Mouse (Mus musculus): ENCODE measurements around the gene Nufip2. TPM values are rescaled to one million over a fixed set of nuclear protein-coding genes. Genes with fewer than 3 reads are reported as not detected.

Nufip2 gene
- polyA plus RNA-seq, 1 experiment: 21.5 TPM

DNA sequence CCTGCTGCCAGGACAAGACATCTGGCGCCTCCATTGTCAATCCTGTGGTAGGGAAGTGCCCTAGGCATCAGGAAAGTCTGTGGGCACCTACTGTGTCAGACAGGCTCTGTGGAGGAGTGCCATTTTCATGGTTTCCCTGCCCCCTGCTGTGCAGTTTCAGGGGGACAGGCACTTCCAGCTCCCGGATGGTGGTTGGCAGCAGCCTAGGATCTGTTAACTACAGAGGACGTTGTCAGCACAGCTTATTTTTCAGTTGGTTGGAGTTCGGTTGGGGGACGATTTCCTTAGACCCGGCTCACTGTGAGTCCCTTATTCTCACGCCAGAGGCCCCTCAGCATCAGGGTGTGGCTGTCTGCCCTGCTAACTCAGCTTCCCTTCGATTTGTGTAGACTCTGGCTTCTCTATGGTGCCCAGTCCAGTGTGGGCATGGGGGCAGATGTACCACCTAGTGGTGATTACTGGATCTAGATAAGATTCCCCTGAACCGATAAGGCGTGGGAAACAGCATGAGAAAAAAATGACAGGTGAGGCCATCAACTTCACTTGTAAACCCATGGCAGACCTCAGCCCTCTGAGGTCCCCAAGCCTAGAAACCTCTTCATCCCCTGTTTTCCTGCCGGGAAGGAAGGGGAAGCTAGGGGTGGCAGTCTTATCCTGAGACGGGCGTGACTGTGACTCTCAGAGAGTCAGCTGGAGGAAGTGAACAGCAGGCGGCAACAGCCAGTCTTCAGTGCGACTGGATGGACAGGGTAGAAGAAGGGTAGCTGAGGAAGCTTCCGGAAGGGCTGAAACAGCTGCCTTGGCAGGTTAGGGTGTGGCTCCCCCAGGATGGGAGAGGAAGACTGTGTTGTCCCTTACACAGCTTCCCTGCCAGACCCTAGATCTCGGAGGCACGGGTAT lies 98.0 kb downstream of the Nufip2 start:
- H3K27ac ChIP-seq (ENCODE audit: insufficient read depth, low read length): no peak overlapping the region
- H3K4me1 ChIP-seq (ENCODE audit: control insufficient read depth, insufficient read depth, low read length): peaks cover 59% of the 10 kb centered on the region
- no peaks in the 10 kb centered on the region for H3K27me3 ChIP-seq (ENCODE audit: control insufficient read depth, insufficient read depth, low read length)
- 36% methylated on average over 18 of the region's 18 CpGs for WGBS
- H3K4me3 ChIP-seq (replicated peaks; ENCODE audit: insufficient read depth, low read depth, low read length): no peak overlapping the region
- DNase-seq: peak in 1 of 2 experiments; percentile 41
- no peak for TF ChIP-seq POLR2A (IDR thresholded peaks at IDR 0.05; ENCODE audit: borderline replicate concordance, insufficient read depth, low read length)
- peak; percentile 29; the same call in 1 of the 2 replicates for TF ChIP-seq CTCF (IDR thresholded peaks at IDR 0.05; ENCODE audit: borderline replicate concordance, insufficient read depth, low read depth, low read length)

DNA sequence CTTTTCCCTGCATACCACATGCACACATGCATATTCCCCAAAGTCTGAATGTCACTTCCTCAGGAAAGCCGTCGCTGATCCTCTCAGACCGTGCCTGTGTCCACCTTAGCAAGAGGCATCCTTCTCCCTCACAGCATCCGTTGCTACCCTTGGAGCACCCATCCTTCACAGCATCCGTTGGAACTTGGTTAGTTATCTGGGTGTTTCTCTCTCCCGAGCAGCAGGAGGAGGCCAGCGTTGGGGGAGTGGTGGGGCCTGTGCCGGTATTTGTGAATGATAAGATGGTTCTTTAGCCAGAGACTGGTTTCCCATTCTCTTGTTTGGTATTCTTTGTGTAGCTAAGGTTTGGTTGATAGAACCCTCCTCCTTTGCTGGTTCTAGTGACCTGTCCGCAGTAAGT lies 98.9 kb downstream of the Nufip2 start:
- H3K27ac ChIP-seq (ENCODE audit: insufficient read depth, low read length): peak overlapping the region; percentile 55; the same call in 1 of the 2 replicates
- DNase-seq: no peak
- no peak overlapping the region for H3K4me3 ChIP-seq (replicated peaks; ENCODE audit: insufficient read depth, low read depth, low read length)
- 81% methylated on average over 9 of the region's 9 CpGs for WGBS
- H3K4me1 ChIP-seq (ENCODE audit: control insufficient read depth, insufficient read depth, low read length): peaks cover 59% of the 10 kb centered on the region
- TF ChIP-seq POLR2A (IDR thresholded peaks at IDR 0.05; ENCODE audit: borderline replicate concordance, insufficient read depth, low read length): no peak
- TF ChIP-seq CTCF (IDR thresholded peaks at IDR 0.05; ENCODE audit: borderline replicate concordance, insufficient read depth, low read depth, low read length): no peak
- H3K27me3 ChIP-seq (ENCODE audit: control insufficient read depth, insufficient read depth, low read length): no peaks in the 10 kb centered on the region

DNA sequence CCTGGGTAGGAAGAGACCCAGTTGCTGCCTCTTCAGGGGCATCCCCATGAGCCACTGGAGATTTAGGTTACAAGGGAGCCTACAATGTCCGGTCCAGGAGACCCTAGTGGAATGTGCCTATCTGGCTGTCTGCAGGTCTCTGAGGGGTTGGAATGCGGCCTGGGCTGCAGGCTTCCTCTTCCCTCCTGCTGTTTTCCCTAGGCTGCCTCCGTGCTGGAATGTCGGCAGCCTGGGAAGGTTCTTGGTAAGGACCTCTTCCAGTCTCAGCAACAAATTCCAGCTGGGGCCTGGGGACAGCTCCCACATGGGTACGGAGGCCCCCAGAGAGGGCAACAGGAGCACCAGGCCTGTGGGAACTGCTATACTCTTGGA lies 99.4 kb downstream of the Nufip2 start:
- WGBS: 20% methylated on average over 5 of the region's 5 CpGs
- H3K27ac ChIP-seq (ENCODE audit: insufficient read depth, low read length): peak overlapping the region; percentile 55
- no peak for DNase-seq
- H3K4me3 ChIP-seq (replicated peaks; ENCODE audit: insufficient read depth, low read depth, low read length): no peak overlapping the region
- TF ChIP-seq CTCF (IDR thresholded peaks at IDR 0.05; ENCODE audit: borderline replicate concordance, insufficient read depth, low read depth, low read length) (no peak), POLR2A (IDR thresholded peaks at IDR 0.05; ENCODE audit: borderline replicate concordance, insufficient read depth, low read length) (no peak)
- peaks cover 60% of the 10 kb centered on the region for H3K4me1 ChIP-seq (ENCODE audit: control insufficient read depth, insufficient read depth, low read length)
- no peaks in the 10 kb centered on the region for H3K27me3 ChIP-seq (ENCODE audit: control insufficient read depth, insufficient read depth, low read length)

DNA sequence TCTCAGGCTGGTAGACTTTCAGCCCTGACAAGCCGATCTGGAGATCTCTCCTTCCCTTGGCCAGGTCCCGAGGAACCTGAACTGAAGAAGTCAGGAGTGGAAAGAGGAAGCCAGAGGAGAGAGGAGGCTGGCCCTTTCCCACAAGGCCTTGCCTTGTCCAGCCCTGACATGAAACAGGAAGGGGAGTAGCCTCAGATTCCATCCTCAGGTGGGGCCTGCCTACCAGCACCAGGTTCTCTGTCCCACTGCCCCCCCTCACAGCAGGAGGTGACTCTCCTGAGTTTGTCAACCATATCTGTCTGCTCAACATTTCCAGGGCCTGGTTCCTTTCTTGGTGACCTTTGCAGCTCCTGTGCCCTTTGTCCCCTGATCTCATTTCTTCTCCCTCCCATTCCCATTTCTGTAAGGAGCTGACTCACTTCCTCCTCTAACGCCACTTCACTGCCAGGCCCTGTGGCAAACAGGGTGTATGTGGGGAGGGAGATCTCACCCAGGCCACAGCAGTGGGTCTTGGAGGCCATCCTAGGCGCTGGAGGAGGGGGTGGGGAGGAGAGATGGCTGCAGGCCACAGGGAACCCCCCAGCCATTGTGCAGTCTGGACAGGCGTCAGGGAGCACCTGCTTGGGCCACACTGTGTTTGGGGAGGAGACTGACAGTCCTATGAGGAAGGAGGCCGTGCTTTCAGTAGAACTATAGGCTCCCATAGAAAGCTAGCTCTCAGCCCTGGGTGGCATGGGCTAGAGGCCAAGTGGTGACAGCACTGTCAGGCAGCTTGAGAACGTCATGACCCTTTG lies 100.0 kb downstream of the Nufip2 start:
- DNase-seq: peak; percentile 65 to 68
- Histone ChIP-seq H3K4me3 (replicated peaks; ENCODE audit: insufficient read depth, low read depth, low read length) (no peak overlapping the region), H3K4me1 (ENCODE audit: control insufficient read depth, insufficient read depth, low read length) (peaks cover 54% of the 10 kb centered on the region), H3K27ac (ENCODE audit: insufficient read depth, low read length) (peak overlapping the region; percentile 55), H3K27me3 (ENCODE audit: control insufficient read depth, insufficient read depth, low read length) (no peaks in the 10 kb centered on the region)
- 20% methylated on average over 7 of the region's 7 CpGs for WGBS
- no peak for TF ChIP-seq POLR2A (IDR thresholded peaks at IDR 0.05; ENCODE audit: borderline replicate concordance, insufficient read depth, low read length)
- no peak for TF ChIP-seq CTCF (IDR thresholded peaks at IDR 0.05; ENCODE audit: borderline replicate concordance, insufficient read depth, low read depth, low read length)

DNA sequence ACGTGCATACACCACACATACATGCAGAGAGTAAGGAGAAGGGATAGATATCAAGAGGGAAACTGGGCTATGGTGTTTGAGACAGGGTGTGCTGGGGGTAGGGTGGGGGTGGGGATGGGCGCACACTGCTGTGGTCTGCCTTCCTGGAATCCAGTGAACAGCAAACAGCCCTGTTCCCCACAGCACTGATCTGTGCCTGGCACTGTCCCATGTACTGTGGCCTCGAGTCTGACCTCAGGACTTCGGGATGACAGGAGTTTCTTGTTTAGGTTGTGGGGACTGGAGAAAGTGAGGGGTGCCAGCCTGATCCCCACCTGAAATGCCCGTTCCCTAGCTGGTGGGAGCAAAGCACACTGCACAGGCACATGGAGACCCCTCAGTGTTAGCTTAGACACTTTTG lies 101.8 kb downstream of the Nufip2 start, which contains the start of gene Gm10277:
Gm10277 (minus strand) TSS at position 41 of the 400 bp plus-strand sequence.
- no peak for DNase-seq
- H3K4me1 ChIP-seq (ENCODE audit: control insufficient read depth, insufficient read depth, low read length): peaks cover 55% of the 10 kb centered on the region
- TF ChIP-seq CTCF (IDR thresholded peaks at IDR 0.05; ENCODE audit: borderline replicate concordance, insufficient read depth, low read depth, low read length) (no peak), POLR2A (IDR thresholded peaks at IDR 0.05; ENCODE audit: borderline replicate concordance, insufficient read depth, low read length) (no peak)
- H3K27me3 ChIP-seq (ENCODE audit: control insufficient read depth, insufficient read depth, low read length): no peaks in the 10 kb centered on the region
- peak within 1 kb of the TSS; percentile 42; the same call in 1 of the 2 replicates for H3K27ac ChIP-seq (ENCODE audit: insufficient read depth, low read length)
- WGBS: 84% methylated on average over 5 of the region's 5 CpGs
- H3K4me3 ChIP-seq (replicated peaks; ENCODE audit: insufficient read depth, low read depth, low read length): no peak within 1 kb of the TSS

DNA sequence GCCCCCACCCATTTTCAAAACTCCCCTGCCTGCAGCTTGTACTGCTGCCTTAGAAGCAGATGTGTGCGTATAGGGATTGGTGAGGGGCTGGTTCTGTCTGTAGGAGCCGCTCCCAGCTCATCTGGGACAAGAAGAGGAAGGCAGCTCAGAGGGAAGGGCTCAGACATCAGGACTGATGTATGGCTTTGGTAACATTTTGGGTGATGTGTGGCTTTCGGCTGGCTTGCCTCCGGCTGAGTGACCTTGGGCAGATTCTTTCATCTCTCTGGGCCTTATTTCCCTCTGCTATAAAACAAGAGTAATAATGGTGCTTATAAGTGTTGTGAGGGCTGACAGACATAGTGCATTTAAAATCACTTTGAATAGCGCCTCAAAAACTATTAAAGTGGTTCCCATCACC lies 103.6 kb downstream of the Nufip2 start:
- peaks cover 38% of the 10 kb centered on the region for H3K4me1 ChIP-seq (ENCODE audit: control insufficient read depth, insufficient read depth, low read length)
- H3K27me3 ChIP-seq (ENCODE audit: control insufficient read depth, insufficient read depth, low read length): no peaks in the 10 kb centered on the region
- H3K27ac ChIP-seq (ENCODE audit: insufficient read depth, low read length): no peak overlapping the region
- no peak overlapping the region for H3K4me3 ChIP-seq (replicated peaks; ENCODE audit: insufficient read depth, low read depth, low read length)
- TF ChIP-seq POLR2A (IDR thresholded peaks at IDR 0.05; ENCODE audit: borderline replicate concordance, insufficient read depth, low read length) (no peak), CTCF (IDR thresholded peaks at IDR 0.05; ENCODE audit: borderline replicate concordance, insufficient read depth, low read depth, low read length) (no peak)
- DNase-seq: no peak
- WGBS: 96% methylated on average over 5 of the region's 5 CpGs

DNA sequence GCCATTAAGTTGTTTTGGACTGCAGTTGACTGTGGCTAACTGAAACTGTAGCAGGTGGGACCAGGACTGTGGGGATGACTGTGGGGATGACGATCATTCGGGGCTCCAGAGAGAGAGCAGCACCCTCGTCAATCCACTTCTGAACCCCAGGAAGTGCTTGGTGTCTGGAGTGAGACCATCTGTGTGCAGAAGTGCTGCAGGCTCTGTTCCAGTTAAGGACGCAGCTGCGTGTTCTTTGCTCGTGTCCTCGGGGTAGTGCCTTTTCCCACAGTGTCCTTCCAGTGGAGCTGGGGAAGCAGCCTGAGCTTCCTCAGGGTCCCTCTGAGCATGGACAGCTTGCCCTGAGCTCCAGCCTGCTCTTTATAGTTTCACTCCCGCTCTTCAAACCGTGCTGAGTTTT lies 104.3 kb downstream of the Nufip2 start:
- Histone ChIP-seq H3K27me3 (ENCODE audit: control insufficient read depth, insufficient read depth, low read length) (no peaks in the 10 kb centered on the region), H3K4me3 (replicated peaks; ENCODE audit: insufficient read depth, low read depth, low read length) (no peak overlapping the region), H3K4me1 (ENCODE audit: control insufficient read depth, insufficient read depth, low read length) (peaks cover 33% of the 10 kb centered on the region), H3K27ac (ENCODE audit: insufficient read depth, low read length) (peak overlapping the region; percentile 28; the same call in 1 of the 2 replicates)
- 40% methylated on average over 9 of the region's 9 CpGs for WGBS
- DNase-seq: no peak
- TF ChIP-seq POLR2A (IDR thresholded peaks at IDR 0.05; ENCODE audit: borderline replicate concordance, insufficient read depth, low read length) (no peak), CTCF (IDR thresholded peaks at IDR 0.05; ENCODE audit: borderline replicate concordance, insufficient read depth, low read depth, low read length) (no peak)
